Mouse (Mus musculus) thymus, adult 2 months (tissue): ENCODE results near the gene Gdf11.

Experiments
- CTCF ChIP-seq: fragments of 200-500 bp; IDR thresholded peaks from 2 replicates; pipeline ENCODE4 v1.5.1; 2012; ENCODE audit warnings: mild to moderate bottlenecking, control low read depth, low read length, moderate library complexity, borderline replicate concordance; ENCODE audit not compliant: control insufficient read depth, poor library complexity, insufficient read depth; ENCODE audit errors: extremely low read depth
- POLR2A ChIP-seq: fragments of 200-500 bp; IDR thresholded peaks from 2 replicates; pipeline ENCODE4 v1.6.1; 2012; ENCODE audit warnings: mild to moderate bottlenecking, low read length, control low read depth, moderate library complexity; ENCODE audit not compliant: control insufficient read depth, poor library complexity, insufficient read depth; ENCODE audit errors: extremely low read depth

- TF ChIP-seq POLR2A: no peak
- no peak for TF ChIP-seq CTCF
These were observed 9.9 kb upstream of the Gdf11 start for GRCm38 (mm10) chr10:128901409-128901808.
